Mouse (Mus musculus): Measurements from ENCODE around the gene Gm21981. TPM values are rescaled to one million over a fixed set of nuclear protein-coding genes. Genes with fewer than 3 reads are reported as not detected.

Gm21981 gene
- polyA plus RNA-seq, 1 experiment from 2014 or later, result 1.0 TPM

- H3K27me3 ChIP-seq, result no peaks in the 10 kb centered on the region
- ChIA-PET POLR2A (no interaction called here), CTCF (interaction anchor here (1.7 kb wide), 1 partner anchor 10 kb away, joined by 7 read pairs; the partner anchor contains the start of genes Gm21981 and Prickle4)
- ATAC-seq (no peak), DNase-seq (ENCODE audit: low read depth, low spot score) (no peak)
- TF ChIP-seq CTCF (IDR thresholded peaks at IDR 0.05), result no peak
- in situ Hi-C loops (cut with MboI; ENCODE audit: low pct_unique_long_range_greater_than_20kb), result no loop called here
These were observed 10.4 kb upstream of the Gm21981 start for GRCm38 (mm10) chr17:47704692-47705091.

- no peaks in the 10 kb centered on the region for H3K27me3 ChIP-seq
- DNase-seq (ENCODE audit: low read depth, low spot score) (no peak), ATAC-seq (no peak)
- ChIA-PET CTCF (no interaction called here), POLR2A (no interaction called here)
- no peak for TF ChIP-seq CTCF (IDR thresholded peaks at IDR 0.05)
- in situ Hi-C loops (cut with MboI; ENCODE audit: low pct_unique_long_range_greater_than_20kb), result no loop called here
These were observed 9.3 kb upstream of the Gm21981 start for GRCm38 (mm10) chr17:47703556-47703955.

GRCm38 (mm10) chr17:47702548-47703345 lies 8.5 kb upstream of the Gm21981 start:
- ATAC-seq, result no peak
- in situ Hi-C loops (cut with MboI; ENCODE audit: low pct_unique_long_range_greater_than_20kb), result no loop called here
- TF ChIP-seq CTCF (IDR thresholded peaks at IDR 0.05), result no peak
- H3K27me3 ChIP-seq, result no peaks in the 10 kb centered on the region
- ChIA-PET CTCF (no interaction called here), POLR2A (no interaction called here)
- no peak for DNase-seq (ENCODE audit: low read depth, low spot score)

- DNase-seq (ENCODE audit: low read depth, low spot score), result no peak
- H3K27me3 ChIP-seq, result no peaks in the 10 kb centered on the region
- no peak for ATAC-seq
- CTCF ChIA-PET, result interaction anchor here (1.0 kb wide), 1 partner anchor 58 kb away, joined by 3 read pairs; no protein-coding TSS in a partner anchor
- TF ChIP-seq CTCF (IDR thresholded peaks at IDR 0.05), result no peak
- POLR2A ChIA-PET, result no interaction called here
- in situ Hi-C loops (cut with MboI; ENCODE audit: low pct_unique_long_range_greater_than_20kb), result no loop called here
These were observed 7.5 kb upstream of the Gm21981 start for GRCm38 (mm10) chr17:47701793-47702192.

GRCm38 (mm10) chr17:47699055-47699454 lies 4.8 kb upstream of the Gm21981 start:
- POLR2A ChIA-PET, result no interaction called here
- no peak for TF ChIP-seq CTCF (IDR thresholded peaks at IDR 0.05)
- ATAC-seq (no peak), DNase-seq (ENCODE audit: low read depth, low spot score) (no peak)
- no peaks in the 10 kb centered on the region for H3K27me3 ChIP-seq
- in situ Hi-C loops (cut with MboI; ENCODE audit: low pct_unique_long_range_greater_than_20kb), result loop anchor here (5.0 kb wide), 1 partner anchor 33 kb away; no protein-coding TSS in a partner anchor
- CTCF ChIA-PET, result no interaction called here

- in situ Hi-C loops (cut with MboI; ENCODE audit: low pct_unique_long_range_greater_than_20kb), result loop anchor here (5.0 kb wide), 1 partner anchor 34 kb away; no protein-coding TSS in a partner anchor
- CTCF ChIA-PET, result no interaction called here
- POLR2A ChIA-PET, result no interaction called here
- DNase-seq (ENCODE audit: low read depth, low spot score) (no peak), ATAC-seq (no peak)
- no peaks in the 10 kb centered on the region for H3K27me3 ChIP-seq
- TF ChIP-seq CTCF (IDR thresholded peaks at IDR 0.05), result no peak
These were observed 3.9 kb upstream of the Gm21981 start for GRCm38 (mm10) chr17:47698156-47698555.

- no peak for DNase-seq (ENCODE audit: low read depth, low spot score)
- ChIA-PET CTCF (interaction anchor here (0.8 to 2.3 kb wide), 4 partner anchors 10 to 55 kb away, joined by 3 to 7 read pairs (median 3); no protein-coding TSS in a partner anchor), POLR2A (interaction anchor here (0.6 kb wide), 1 partner anchor 61 kb away, joined by 3 read pairs; no protein-coding TSS in a partner anchor)
- no peak for ATAC-seq
- in situ Hi-C loops (cut with MboI; ENCODE audit: low pct_unique_long_range_greater_than_20kb), result loop anchor here (5.0 kb wide), 1 partner anchor 37 kb away; no protein-coding TSS in a partner anchor
- no peaks in the 10 kb centered on the region for H3K27me3 ChIP-seq
- no peak for TF ChIP-seq CTCF (IDR thresholded peaks at IDR 0.05)
These were observed 1.1 kb upstream of the Gm21981 start for GRCm38 (mm10) chr17:47695337-47695710.

GRCm38 (mm10) chr17:47694503-47695336 lies 465 bp upstream of the Gm21981 start, which contains the start of gene Prickle4:
Gene Prickle4, minus strand, starts transcription at chr17:47694736.
- no peaks in the 10 kb centered on the region for H3K27me3 ChIP-seq
- CTCF ChIA-PET, result interaction anchor here (0.8 to 2.3 kb wide), 4 partner anchors 11 to 65 kb away, joined by 3 to 7 read pairs (median 3); no protein-coding TSS in a partner anchor
- ATAC-seq, result peak; percentile 92
- in situ Hi-C loops (cut with MboI; ENCODE audit: low pct_unique_long_range_greater_than_20kb), result loop anchor here (5.0 kb wide), 1 partner anchor 38 kb away; no protein-coding TSS in a partner anchor
- POLR2A ChIA-PET, result interaction anchor here (0.6 to 0.7 kb wide), 2 partner anchors 9 to 61 kb away, joined by 3 read pairs; no protein-coding TSS in a partner anchor
- TF ChIP-seq CTCF (IDR thresholded peaks at IDR 0.05), result no peak
- peak; percentile 81 for DNase-seq (ENCODE audit: low read depth, low spot score)

- no peak for DNase-seq (ENCODE audit: low read depth, low spot score)
- ChIA-PET POLR2A (interaction anchor here (0.7 kb wide), 1 partner anchor 10 kb away, joined by 3 read pairs; no protein-coding TSS in a partner anchor), CTCF (interaction anchor here (1.0 to 2.3 kb wide), 4 partner anchors 11 to 66 kb away, joined by 3 to 7 read pairs (median 4); no protein-coding TSS in a partner anchor)
- in situ Hi-C loops (cut with MboI; ENCODE audit: low pct_unique_long_range_greater_than_20kb), result no loop called here
- H3K27me3 ChIP-seq, result no peaks in the 10 kb centered on the region
- ATAC-seq, result no peak
- no peak for TF ChIP-seq CTCF (IDR thresholded peaks at IDR 0.05)
These were observed 399 bp downstream of the Gm21981 start for GRCm38 (mm10) chr17:47693671-47694441.

- POLR2A ChIA-PET, result no interaction called here
- no peak for TF ChIP-seq CTCF (IDR thresholded peaks at IDR 0.05)
- DNase-seq (ENCODE audit: low read depth, low spot score), result no peak
- no peaks in the 10 kb centered on the region for H3K27me3 ChIP-seq
- CTCF ChIA-PET, result interaction anchor here (1.2 to 2.5 kb wide), 2 partner anchors 15 to 68 kb away, joined by 3 to 8 read pairs; no protein-coding TSS in a partner anchor
- in situ Hi-C loops (cut with MboI; ENCODE audit: low pct_unique_long_range_greater_than_20kb), result no loop called here
- no peak for ATAC-seq
These were observed 2.6 kb downstream of the Gm21981 start for GRCm38 (mm10) chr17:47691650-47692049.
